Mouse (Mus musculus): ENCODE measurements around the gene Gm498.

DNA sequence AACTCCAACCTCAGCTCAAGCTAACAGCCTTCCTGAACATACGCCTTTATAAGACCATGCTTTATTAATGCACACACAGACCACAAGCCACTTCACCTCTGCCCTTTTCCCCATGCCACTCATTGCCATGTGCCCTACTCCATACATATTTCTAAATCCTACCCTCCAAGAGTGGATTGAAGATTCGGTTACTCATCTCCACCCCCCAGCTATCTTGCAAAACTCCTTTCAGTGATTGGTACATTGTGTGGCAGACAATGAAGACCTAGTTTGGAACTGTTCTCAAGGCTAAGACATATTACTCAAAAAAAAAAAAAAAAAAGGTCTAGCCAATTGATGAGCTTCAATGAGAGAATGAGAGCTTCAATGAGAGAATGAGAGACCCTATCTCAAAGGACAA lies 39.7 kb upstream of the Gm498 start:
- TF ChIP-seq GATA1 (IDR thresholded peaks at IDR 0.05; ENCODE audit: borderline replicate concordance, low read length), result no peak
- TF ChIP-seq FLI1 (IDR thresholded peaks at IDR 0.05; ENCODE audit: low read length), result no peak
